Mouse (Mus musculus): Measurements from ENCODE around the gene Moxd2. TPM values are rescaled to one million over a fixed set of nuclear protein-coding genes. Genes with fewer than 3 reads are reported as not detected.

The Moxd2 gene
- total RNA-seq (2021): not detected
- long read RNA-seq, experiment 1: 0 reads
- long read RNA-seq, experiment 2: 0 reads

GRCm38 (mm10) chr6:40887394-40887793 lies at the start of gene Moxd2:
Moxd2 (minus strand) TSS chr6:40887494.
- no peak for TF ChIP-seq CTCF (conservative IDR thresholded peaks at IDR 0.05)
- no peak within 1 kb of the TSS for H3K4me3 ChIP-seq
- no peak for DNase-seq (ENCODE audit: low spot score in 2 of 2)
- H3K27ac ChIP-seq: no peak within 1 kb of the TSS

- no peak for TF ChIP-seq CTCF (conservative IDR thresholded peaks at IDR 0.05)
- H3K27ac ChIP-seq: no peak overlapping the region
- no peak overlapping the region for H3K4me3 ChIP-seq
- DNase-seq (ENCODE audit: low spot score in 2 of 2): no peak
Measured at GRCm38 (mm10) chr6:40919954-40920353, 32.7 kb upstream of the Moxd2 start.

GRCm38 (mm10) chr6:40900287-40900686 lies 13.0 kb upstream of the Moxd2 start, which contains the start of gene Prss58:
Prss58 (minus strand) TSS chr6:40900387.
- TF ChIP-seq CTCF (conservative IDR thresholded peaks at IDR 0.05): no peak
- no peak for DNase-seq (ENCODE audit: low spot score in 2 of 2)
- Histone ChIP-seq H3K4me3 (no peak within 1 kb of the TSS), H3K27ac (no peak within 1 kb of the TSS)

GRCm38 (mm10) chr6:40894716-40895115 lies 7.4 kb upstream of the Moxd2 start:
- DNase-seq (ENCODE audit: low spot score in 2 of 2): no peak
- Histone ChIP-seq H3K4me3 (no peak overlapping the region), H3K27ac (no peak overlapping the region)
- no peak for TF ChIP-seq CTCF (conservative IDR thresholded peaks at IDR 0.05)

GRCm38 (mm10) chr6:40893577-40893976 lies 6.3 kb upstream of the Moxd2 start:
- TF ChIP-seq CTCF (conservative IDR thresholded peaks at IDR 0.05): peak; percentile 64
- no peak overlapping the region for H3K4me3 ChIP-seq
- no peak overlapping the region for H3K27ac ChIP-seq
- no peak for DNase-seq (ENCODE audit: low spot score in 2 of 2)

- no peak for DNase-seq (ENCODE audit: low spot score in 2 of 2)
- no peak overlapping the region for H3K4me3 ChIP-seq
Measured at GRCm38 (mm10) chr6:40891754-40892153, 4.5 kb upstream of the Moxd2 start.

GRCm38 (mm10) chr6:40890973-40891372 lies 3.7 kb upstream of the Moxd2 start:
- no peak for DNase-seq (ENCODE audit: low spot score in 2 of 2)
- H3K4me3 ChIP-seq: no peak overlapping the region
- no peak for TF ChIP-seq CTCF (conservative IDR thresholded peaks at IDR 0.05)
- H3K27ac ChIP-seq: no peak overlapping the region

More at GRCm38 (mm10) chr6:40891754-40892153, 4.5 kb upstream of the Moxd2 start:
- H3K27ac ChIP-seq: no peak overlapping the region
- no peak for TF ChIP-seq CTCF (conservative IDR thresholded peaks at IDR 0.05)

- H3K27ac ChIP-seq: no peak overlapping the region
- no peak overlapping the region for H3K4me3 ChIP-seq
- peak; percentile 67 for TF ChIP-seq CTCF (conservative IDR thresholded peaks at IDR 0.05)
- DNase-seq (ENCODE audit: low spot score in 2 of 2): no peak
Measured at GRCm38 (mm10) chr6:40845283-40845682, 42.0 kb downstream of the Moxd2 start.

Other genes with a start within 250 kb of the Moxd2 start
- gene Prss58, start 12.9 kb upstream of the Moxd2 start, total RNA-seq (2021): not detected
- not detected for gene 1700074P13Rik, start 53.1 kb upstream of the Moxd2 start, total RNA-seq (2021)
- gene Gm4744, start 64.4 kb upstream of the Moxd2 start, total RNA-seq (2021): not detected
- not detected for gene 1810009J06Rik, start 77.3 kb upstream of the Moxd2 start, total RNA-seq (2021)
- gene Gm2663, start 112.0 kb upstream of the Moxd2 start, total RNA-seq (2021): not detected
- not detected for gene 2210010C04Rik, start 148.0 kb upstream of the Moxd2 start, total RNA-seq (2021)

Data from layer of hippocampus, adult 2 months (tissue).